Mouse (Mus musculus) T-helper 1 cell (primary cell): ENCODE measurements around the gene G0s2.
"Not testable (repeated sequence)": the region's sequence is repeated elsewhere in the genome, so short reads cannot be mapped to it uniquely, and the experiment has no call there.

Experiments
- in situ Hi-C: fragments of 300-600 bp; cut with MboI, MseI; formaldehyde crosslinking; loops from one replicate; pipeline ENCODE4 v1.15.1; 2025; ENCODE audit warnings: high pct_unique_total_duplicates

G0s2 gene

DNA sequence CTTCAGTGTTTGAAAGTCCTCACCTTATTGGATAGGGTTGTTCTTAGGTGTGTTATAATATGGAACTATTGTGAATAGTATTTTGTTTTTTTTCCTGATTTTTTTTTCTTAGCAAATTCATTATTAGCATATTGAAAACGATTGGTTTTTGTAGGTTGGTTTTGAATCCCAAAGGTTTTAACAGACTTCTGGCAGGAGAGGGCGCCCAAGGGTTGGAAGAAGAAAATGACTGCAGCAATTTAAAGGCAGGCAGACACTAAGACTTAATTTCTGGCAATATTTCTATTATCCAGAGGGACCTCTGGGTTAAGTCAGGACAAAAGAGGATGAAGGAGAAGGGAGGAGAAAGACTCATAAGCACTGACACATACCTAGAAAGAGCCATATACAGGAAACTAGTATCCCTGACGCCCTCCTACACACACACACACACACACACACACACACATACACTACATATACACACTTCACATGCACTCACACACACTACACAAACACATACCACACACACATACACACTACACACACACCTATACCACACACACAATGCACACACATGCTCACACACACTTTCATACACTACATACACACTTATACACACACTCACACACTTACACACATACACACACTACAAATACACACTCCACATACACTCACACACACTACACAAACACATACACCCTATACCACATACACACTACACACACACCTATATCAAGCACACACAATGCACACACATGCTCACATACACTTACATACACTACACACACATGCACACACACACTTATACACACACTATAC is 17.3 kb downstream of the G0s2 start:
- in situ Hi-C loops = loop anchor here (5.0 kb wide), 1 partner anchor 67 kb away; no protein-coding TSS in a partner anchor

GRCm38 (mm10) chr1:193255032-193255431 is 18.0 kb downstream of the G0s2 start:
- in situ Hi-C loops = loop anchor here (5.0 kb wide), 1 partner anchor 67 kb away; no protein-coding TSS in a partner anchor

- in situ Hi-C loops = not testable (repeated sequence)
Observed at GRCm38 (mm10) chr1:193253895-193254294, 19.1 kb downstream of the G0s2 start.

- in situ Hi-C loops = no loop called here
Observed at GRCm38 (mm10) chr1:193252616-193253015, 20.4 kb downstream of the G0s2 start.

GRCm38 (mm10) chr1:193251386-193251785 is 21.6 kb downstream of the G0s2 start:
- in situ Hi-C loops = no loop called here

DNA sequence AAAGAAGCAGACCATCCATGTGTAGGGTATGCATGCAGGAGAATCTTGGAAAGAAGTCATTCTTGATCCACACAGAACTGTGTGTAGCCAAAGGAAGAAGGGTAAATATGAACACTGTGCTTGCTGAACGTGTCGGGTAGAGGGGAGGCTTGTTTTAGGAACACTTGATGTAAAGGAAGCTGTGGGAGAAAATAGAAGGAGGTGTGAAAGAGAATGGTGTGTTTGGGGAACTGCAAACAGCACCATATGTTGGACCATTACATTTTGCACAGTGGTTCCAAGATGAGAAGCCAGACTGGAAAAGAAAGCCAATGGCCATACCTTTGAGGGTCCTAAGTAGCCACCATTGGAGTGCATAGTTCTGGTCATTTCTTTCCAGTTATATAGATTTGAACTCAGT is 23.0 kb downstream of the G0s2 start:
- in situ Hi-C loops = no loop called here

DNA sequence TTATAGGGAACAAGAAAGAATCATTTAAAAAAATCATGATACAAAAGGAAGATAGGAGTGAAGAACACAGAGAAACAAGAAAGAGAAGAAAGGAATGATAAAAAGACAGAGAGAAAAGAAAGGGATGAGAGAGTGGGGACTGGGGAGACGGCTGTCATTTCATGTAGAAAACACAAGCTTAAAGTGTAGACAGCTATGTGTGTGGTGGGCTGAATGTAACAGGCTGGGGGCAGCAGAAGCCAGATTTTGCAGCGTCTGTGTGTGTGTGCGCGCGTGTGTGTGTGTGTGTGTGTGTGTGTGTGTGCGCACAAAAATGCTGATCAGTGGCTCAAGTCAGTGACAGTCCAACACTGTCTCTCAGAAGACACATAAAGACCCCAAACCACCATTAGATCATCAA is 28.8 kb downstream of the G0s2 start:
- in situ Hi-C loops = no loop called here

GRCm38 (mm10) chr1:193243571-193244193 is 29.3 kb downstream of the G0s2 start:
- in situ Hi-C loops = no loop called here

DNA sequence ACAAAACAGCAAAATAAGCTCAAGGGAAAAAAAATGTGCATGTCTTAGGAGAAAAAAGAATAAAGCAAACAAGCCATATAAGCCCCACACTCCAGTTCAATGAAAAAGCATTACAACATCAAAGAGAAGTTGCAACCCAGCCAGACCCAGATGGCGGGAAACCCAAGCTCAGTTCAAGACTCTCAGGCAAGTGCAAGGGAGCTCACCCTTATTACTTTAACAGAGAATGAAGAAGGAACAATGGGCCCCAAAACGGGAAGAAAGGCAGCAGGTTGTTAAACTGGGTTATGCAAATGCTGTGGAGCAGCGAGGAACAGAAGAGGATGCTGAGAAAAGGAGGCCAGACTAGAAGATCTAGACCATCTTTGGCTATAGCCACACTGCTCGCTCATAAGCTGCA is 30.2 kb downstream of the G0s2 start:
- in situ Hi-C loops = no loop called here

- in situ Hi-C loops = no loop called here
Observed at GRCm38 (mm10) chr1:193242238-193242637, 30.8 kb downstream of the G0s2 start.

GRCm38 (mm10) chr1:193241436-193241835 is 31.6 kb downstream of the G0s2 start:
- in situ Hi-C loops = no loop called here

DNA sequence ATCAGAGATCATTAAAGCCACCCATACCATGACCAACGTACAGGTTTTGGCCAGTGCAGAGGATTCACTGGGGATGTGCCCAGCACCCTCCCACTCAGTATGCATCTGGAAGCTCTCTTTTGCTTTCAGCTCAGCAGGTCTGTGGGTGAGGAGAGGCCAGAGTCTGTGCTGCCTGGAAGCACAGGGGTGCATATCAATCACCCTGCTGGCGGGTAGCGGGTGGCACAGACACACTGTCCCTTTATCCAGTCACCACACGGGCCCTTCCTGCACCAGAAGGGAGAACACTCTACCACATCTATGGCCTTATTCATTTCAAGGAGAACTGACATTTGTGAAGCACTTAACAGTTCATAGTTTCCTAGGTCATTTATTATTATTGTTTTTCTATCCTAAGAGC is 34.6 kb downstream of the G0s2 start:
- in situ Hi-C loops = no loop called here

GRCm38 (mm10) chr1:193234930-193235329 is 38.1 kb downstream of the G0s2 start:
- in situ Hi-C loops = no loop called here

GRCm38 (mm10) chr1:193234130-193234645 is 38.8 kb downstream of the G0s2 start:
- in situ Hi-C loops = no loop called here

- in situ Hi-C loops = no loop called here
Observed at GRCm38 (mm10) chr1:193232732-193233131, 40.3 kb downstream of the G0s2 start.

DNA sequence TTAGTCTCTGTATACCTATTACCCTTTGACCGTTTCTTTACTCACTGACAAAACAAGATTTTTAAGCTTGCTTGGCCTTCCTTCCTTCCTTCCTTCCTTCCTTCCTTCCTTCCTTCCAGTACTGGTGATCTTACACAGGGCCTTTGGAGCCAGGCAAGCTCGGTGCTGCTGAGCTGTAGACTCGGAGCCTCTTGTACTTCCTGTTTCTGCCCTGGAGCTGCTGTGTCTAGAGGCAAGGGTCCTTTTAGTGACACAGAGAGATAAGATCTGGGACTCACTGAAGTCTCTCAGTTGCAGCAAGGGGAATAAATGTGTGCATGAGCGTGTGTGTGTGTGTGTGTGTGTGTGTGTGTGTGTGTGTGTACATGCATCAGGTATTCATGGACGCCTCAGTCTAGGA is 42.1 kb downstream of the G0s2 start:
- in situ Hi-C loops = no loop called here

DNA sequence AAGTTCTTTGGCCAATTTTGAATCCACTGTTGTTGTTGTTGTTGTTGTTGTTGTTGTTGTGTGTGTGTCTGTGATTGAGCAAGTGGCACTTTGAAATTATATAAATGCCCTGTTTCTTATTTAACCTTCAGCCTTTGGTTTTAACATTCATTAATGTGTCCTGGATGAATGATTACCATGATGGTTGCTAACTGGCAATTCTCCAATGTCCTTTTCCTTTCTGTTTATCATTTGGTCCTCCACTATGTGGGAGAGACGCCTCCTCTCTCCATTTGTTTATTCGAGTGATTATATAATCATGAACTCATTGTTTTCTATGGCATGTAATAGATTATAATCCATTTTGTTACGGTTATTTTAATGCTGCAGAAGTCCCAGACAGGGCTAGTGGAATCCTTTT is 42.5 kb downstream of the G0s2 start:
- in situ Hi-C loops = no loop called here

- in situ Hi-C loops = no loop called here
Observed at GRCm38 (mm10) chr1:193229570-193229969, 43.4 kb downstream of the G0s2 start.

- in situ Hi-C loops = no loop called here
Observed at GRCm38 (mm10) chr1:193227537-193227936, 45.5 kb downstream of the G0s2 start.

DNA sequence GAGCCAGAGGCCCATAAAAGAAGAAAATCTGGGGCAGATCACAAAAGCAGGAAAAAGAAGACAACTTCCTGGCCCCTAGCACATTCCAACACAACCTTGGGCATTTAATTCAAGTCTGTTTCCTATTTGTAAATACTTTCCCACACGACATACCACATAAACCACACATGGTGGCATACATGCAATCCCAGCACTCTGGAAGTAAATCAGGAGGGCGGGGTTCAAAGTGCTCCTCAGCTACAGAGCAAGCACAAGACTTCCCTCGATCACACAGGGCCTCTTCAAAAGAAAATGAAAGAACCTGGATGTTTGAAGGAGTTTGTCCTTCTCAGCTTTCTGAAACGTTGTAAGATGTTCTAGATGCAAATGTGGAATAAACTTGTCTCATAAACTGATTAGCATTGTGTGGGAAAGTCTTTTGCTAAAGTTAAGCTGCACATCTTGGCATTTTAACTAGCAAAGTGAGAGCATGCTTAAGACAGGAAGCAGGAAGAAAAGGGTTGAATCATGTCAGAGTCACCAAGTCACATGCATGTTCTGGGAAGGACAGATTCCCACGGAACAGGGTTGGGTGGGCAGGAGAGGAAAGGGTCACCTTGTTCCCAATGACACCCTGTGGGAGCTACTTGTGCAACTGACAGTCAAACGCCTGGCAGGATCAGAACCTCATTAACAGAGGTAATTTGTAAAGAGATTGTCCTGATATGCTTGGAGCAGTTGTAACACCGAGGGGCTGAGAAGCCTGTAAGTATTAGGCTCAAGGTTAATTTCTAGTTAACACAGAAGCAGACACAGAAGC is 46.1 kb downstream of the G0s2 start:
- in situ Hi-C loops = no loop called here

DNA sequence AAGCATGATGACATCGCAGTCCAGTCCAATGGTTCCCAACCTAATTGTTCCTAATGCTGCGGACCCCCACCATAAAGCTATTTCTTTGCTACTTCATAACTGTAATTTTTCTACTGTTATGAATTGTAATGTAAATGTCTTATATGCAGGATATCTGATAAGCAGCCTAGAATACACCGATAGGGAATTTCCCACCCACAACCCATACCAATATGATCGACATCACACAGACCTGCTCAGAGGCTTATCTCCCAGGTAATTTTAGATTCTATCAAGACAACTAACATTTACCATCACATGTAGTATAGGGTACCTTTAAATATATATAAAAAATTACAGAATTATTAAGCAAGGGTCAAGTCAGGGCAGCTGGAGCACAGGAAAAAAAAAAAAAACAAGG is 46.9 kb downstream of the G0s2 start:
- in situ Hi-C loops = no loop called here

DNA sequence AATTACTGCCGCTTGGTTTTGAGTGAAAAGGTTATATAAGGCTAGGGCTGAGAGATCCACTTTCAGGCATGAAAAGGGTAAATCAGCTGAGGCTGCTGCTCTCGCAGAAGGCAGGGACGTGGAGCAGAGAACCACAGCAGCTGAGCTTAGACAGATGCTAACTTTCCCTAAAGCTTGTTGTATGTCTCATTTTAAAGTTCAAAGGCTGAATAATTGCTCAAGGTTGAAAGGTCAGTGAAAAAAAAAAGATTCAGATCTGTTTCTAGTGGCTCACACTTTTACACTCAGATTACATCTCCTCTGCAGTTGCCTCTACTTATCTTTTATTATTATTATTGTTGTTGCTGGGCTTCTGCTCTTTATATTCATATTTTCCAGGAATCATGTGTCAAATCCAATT is 47.5 kb downstream of the G0s2 start:
- in situ Hi-C loops = no loop called here
